Mouse (Mus musculus): ENCODE measurements at regions not wholly inside any gene's neighbourhood (a gene's known extent, or its start where the extent isn't known, plus 50 kb on each side); places are given as distances from the start of the nearest gene placed in this dataset.
"Not testable (repeated sequence)": the region's sequence is repeated elsewhere in the genome, so short reads cannot be mapped to it uniquely, and the experiment has no call there.

GRCm38 (mm10) chr3:120498937-120499336 lies 672.6 kb downstream of the Rwdd3 start:
- DNase-seq (ENCODE audit: low spot score) = no peak

- no peak for DNase-seq (ENCODE audit: low spot score)
Observed at GRCm38 (mm10) chr3:120477934-120478333, 693.6 kb downstream of the Rwdd3 start.

GRCm38 (mm10) chr3:120477232-120477631 lies 693.0 kb upstream of the Ptbp2 start:
- DNase-seq (ENCODE audit: low spot score) = no peak

GRCm38 (mm10) chr3:120473645-120474038 lies 689.4 kb upstream of the Ptbp2 start:
- DNase-seq (ENCODE audit: low spot score) = peak; percentile 26

- no peak for DNase-seq (ENCODE audit: low spot score)
Observed at GRCm38 (mm10) chr3:120472687-120473644, 688.7 kb upstream of the Ptbp2 start.

GRCm38 (mm10) chr3:120471878-120472444 lies 687.7 kb upstream of the Ptbp2 start:
- no peak for DNase-seq (ENCODE audit: low spot score)

- DNase-seq (ENCODE audit: low spot score) = no peak
Observed at GRCm38 (mm10) chr3:120468887-120469286, 684.6 kb upstream of the Ptbp2 start.

- no peak for DNase-seq (ENCODE audit: low spot score)
Observed at GRCm38 (mm10) chr3:120460717-120461116, 676.5 kb upstream of the Ptbp2 start.

GRCm38 (mm10) chr3:120457912-120458311 lies 673.6 kb upstream of the Ptbp2 start:
- no peak for DNase-seq (ENCODE audit: low spot score)

- peak; percentile 4 for DNase-seq (ENCODE audit: low spot score)
Observed at GRCm38 (mm10) chr3:120441127-120441526, 656.9 kb upstream of the Ptbp2 start.

- DNase-seq (ENCODE audit: low spot score) = no peak
Observed at GRCm38 (mm10) chr3:120430285-120430684, 646.0 kb upstream of the Ptbp2 start.

GRCm38 (mm10) chr3:120416634-120417033 lies 632.4 kb upstream of the Ptbp2 start:
- DNase-seq (ENCODE audit: low spot score) = no peak

- DNase-seq (ENCODE audit: low spot score) = no peak
Observed at GRCm38 (mm10) chr3:120375688-120376289, 591.5 kb upstream of the Ptbp2 start.

- no peak for DNase-seq (ENCODE audit: low spot score)
Observed at GRCm38 (mm10) chr3:120342747-120343377, 558.6 kb upstream of the Ptbp2 start.

GRCm38 (mm10) chr3:120341882-120342281 lies 557.6 kb upstream of the Ptbp2 start:
- no peak for DNase-seq (ENCODE audit: low spot score)

- DNase-seq (ENCODE audit: low spot score) = no peak
Observed at GRCm38 (mm10) chr3:120335843-120336585, 551.7 kb upstream of the Ptbp2 start.

GRCm38 (mm10) chr3:120307042-120307441 lies 522.8 kb upstream of the Ptbp2 start:
- not testable (repeated sequence) for DNase-seq (ENCODE audit: low spot score)

GRCm38 (mm10) chr3:120305608-120306007 lies 521.3 kb upstream of the Ptbp2 start:
- DNase-seq (ENCODE audit: low spot score) = no peak

Measured in left cerebral cortex, adult 11 months (tissue).